Mouse (Mus musculus): ENCODE data around the gene Gpr1. TPM values are rescaled to one million over a fixed set of nuclear protein-coding genes. Genes with fewer than 3 reads are reported as not detected.

The Gpr1 gene
- polyA plus RNA-seq, 1 experiment from 2014 or later = 0.11 TPM

Small RNA genes within 50 kb of the gene (microRNA-seq; reads per million reads assigned to microRNA genes)
- gene Gm24557 (not detected), gene Gm27512 (not detected)

Other genes with a start within 250 kb of the Gpr1 start
- 10.4 and 11.1 TPM in 2 replicates for gene Ino80d, start 99.9 kb downstream of the Gpr1 start, polyA plus RNA-seq (2016; fragmentation: Nextera tagmentation; extraction: Ambion mirVana)
- 291 and 297 TPM in 2 replicates for gene Eef1b2, start 37.7 kb downstream of the Gpr1 start, polyA plus RNA-seq (2016; fragmentation: Nextera tagmentation; extraction: Ambion mirVana)
- 327 and 338 TPM in 2 replicates for gene Ndufs1, start 37.7 kb downstream of the Gpr1 start, polyA plus RNA-seq (2016; fragmentation: Nextera tagmentation; extraction: Ambion mirVana)
- gene Zdbf2, start 58.7 kb upstream of the Gpr1 start, polyA plus RNA-seq (2016; fragmentation: Nextera tagmentation; extraction: Ambion mirVana) = 9.2 and 10.7 TPM in 2 replicates
- 2.1 TPM in 2 replicates for gene Adam23, start 231.3 kb upstream of the Gpr1 start, polyA plus RNA-seq (2016; fragmentation: Nextera tagmentation; extraction: Ambion mirVana)

All from heart, embryonic 12.5 days (tissue).